Mouse (Mus musculus) limb, embryonic 14.5 days (tissue): ENCODE results near the gene Akr1c14. TPM values are rescaled to one million over a fixed set of nuclear protein-coding genes. Genes with fewer than 3 reads are reported as not detected.

Source experiments
- ATAC-seq: fragments of 200-750 bp; cut with Nextera tagmentation; 2 replicates; pipeline ENCODE4 v1.8.0; 2017; ENCODE audit warnings: low read depth, moderate number of reproducible peaks, moderate TSS enrichment; ENCODE audit not compliant: low FRiP score
- DNase-seq: peaks from one replicate; pipeline ENCODE4 v3.0.0-alpha.2; 2015; ENCODE audit warnings: low spot score
- H3K27ac ChIP-seq: fragments of 300-500 bp; sonication (generic); replicated peaks from 2 replicates; pipeline ENCODE4 v1.5.1; 2014; ENCODE audit warnings: low read depth, mild to moderate bottlenecking, low read length, moderate library complexity, mixed read lengths
- H3K27me3 ChIP-seq: fragments of 300-500 bp; sonication (generic); 2 replicates; pipeline ENCODE4 v1.6.1; 2014; ENCODE audit warnings: low read length, mixed read lengths; ENCODE audit not compliant: control insufficient read depth, insufficient read depth
- H3K36me3 ChIP-seq: fragments of 300-500 bp; sonication (generic); 2 replicates; pipeline ENCODE4 v1.6.1; 2014; ENCODE audit warnings: mild to moderate bottlenecking, low read length, moderate library complexity, mixed read lengths; ENCODE audit not compliant: control insufficient read depth, insufficient read depth
- H3K4me1 ChIP-seq: fragments of 300-500 bp; sonication (generic); 2 replicates; pipeline ENCODE4 v1.6.1; 2014; ENCODE audit warnings: antibody characterized with exemption, low read length, mixed read lengths; ENCODE audit not compliant: control insufficient read depth, insufficient read depth
- H3K4me2 ChIP-seq: fragments of 300-500 bp; sonication (generic); replicated peaks from 2 replicates; pipeline ENCODE4 v1.6.1; 2014; ENCODE audit warnings: low read depth, mild to moderate bottlenecking, low read length, moderate library complexity; ENCODE audit not compliant: severe bottlenecking
- H3K4me3 ChIP-seq: fragments of 300-500 bp; sonication (generic); replicated peaks from 2 replicates; pipeline ENCODE4 v1.5.1; 2014; ENCODE audit warnings: low read length
- H3K9ac ChIP-seq: fragments of 300-500 bp; sonication (generic); 2 replicates; pipeline ENCODE4 v1.6.1; 2014; ENCODE audit warnings: mild to moderate bottlenecking, low read depth, low read length, moderate library complexity; ENCODE audit not compliant: severe bottlenecking
- H3K9me3 ChIP-seq: fragments of 300-500 bp; sonication (generic); 2 replicates; pipeline ENCODE4 v1.6.1; 2016; ENCODE audit warnings: low read length; ENCODE audit not compliant: control insufficient read depth
- POLR2A ChIP-seq: fragments of 200-500 bp; IDR thresholded peaks from 2 replicates; pipeline ENCODE4 v1.8.0; 2012; ENCODE audit warnings: inconsistent platforms, mild to moderate bottlenecking, moderate library complexity, borderline replicate concordance; ENCODE audit not compliant: insufficient read depth, insufficient read length; ENCODE audit errors: extremely low read depth
- WGBS: fragments of 180-500 bp; shearing (Covaris S2); extraction: QIAGEN DNeasy Blood & Tissue Kit; methylation state at CpG from one replicate; pipeline ENCODE4 v1.1.7; 2014; 5-methylcytosine and 5-hydroxymethylcytosine counted together
- polyA plus RNA-seq, 2 experiments: library from polyadenylated mRNA; depleted of rRNA in 1 of 2; stranded (reverse) in 1 of 2; unstranded in 1 of 2; fragments of >200 nt; fragmentation: Nextera tagmentation in 1 of 2; extraction: Ambion mirVana in 1 of 2; gene quantifications; 2 replicates each; pipeline versions ENCODE4 v1.2.1 to v1.2.3; 2012 to 2014

Gene Akr1c14
- polyA plus RNA-seq, 2 experiments, result 1.2 TPM

DNA sequence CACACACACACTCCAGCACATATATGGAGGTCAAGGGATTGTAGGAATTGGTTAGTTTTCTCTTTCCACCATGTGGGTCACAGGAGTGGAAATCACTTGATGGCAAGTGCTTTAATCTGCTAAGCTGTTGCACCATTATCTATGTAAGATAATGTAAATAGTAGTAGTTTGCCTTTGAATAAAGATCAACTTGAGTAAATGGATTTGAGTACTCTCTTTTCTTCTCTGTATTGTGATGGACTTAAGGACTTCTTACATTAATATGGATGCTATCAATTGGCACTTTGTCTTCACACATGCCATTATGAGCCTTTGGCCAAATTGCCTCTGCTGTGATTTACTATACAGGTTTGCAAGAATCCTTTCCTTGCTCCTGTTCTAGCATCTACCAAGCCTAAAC, 31.1 kb downstream of the Akr1c14 start:
- H3K27ac ChIP-seq, result no peak overlapping the region
- no peak for DNase-seq
- H3K27me3 ChIP-seq, result no peaks in the 10 kb centered on the region
- no peaks in the 10 kb centered on the region for H3K9me3 ChIP-seq
- H3K4me3 ChIP-seq, result no peak overlapping the region
- no peak overlapping the region for H3K9ac ChIP-seq
- H3K36me3 ChIP-seq, result no peaks in the 10 kb centered on the region
- ATAC-seq, result no peak
- no peaks in the 10 kb centered on the region for H3K4me1 ChIP-seq
- no peak for TF ChIP-seq POLR2A
- no peak overlapping the region for H3K4me2 ChIP-seq

DNA sequence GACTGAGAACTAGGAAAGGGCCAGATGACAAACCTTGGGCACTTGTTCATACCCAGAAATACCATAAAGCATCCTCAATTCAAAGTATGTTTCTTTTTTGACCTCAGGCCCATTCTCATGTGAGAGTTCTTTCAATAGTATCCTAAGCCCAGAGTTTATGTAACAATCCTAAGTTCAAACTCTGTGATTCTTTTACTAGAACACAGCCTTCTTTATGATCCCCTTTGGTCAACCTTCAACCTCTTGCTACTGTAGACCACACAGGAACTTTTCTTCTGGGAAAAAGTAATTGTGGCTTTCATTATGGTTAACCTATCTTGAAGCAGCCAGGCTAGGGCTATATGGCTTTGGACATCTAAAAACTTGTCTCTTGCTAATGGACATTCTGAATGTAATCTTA, 52.9 kb downstream of the Akr1c14 start:
- Histone ChIP-seq H3K27me3 (no peaks in the 10 kb centered on the region), H3K9ac (no peak overlapping the region), H3K36me3 (no peaks in the 10 kb centered on the region), H3K4me3 (no peak overlapping the region), H3K9me3 (no peaks in the 10 kb centered on the region), H3K4me1 (no peaks in the 10 kb centered on the region), H3K4me2 (no peak overlapping the region), H3K27ac (no peak overlapping the region)
- no peak for DNase-seq
- no peak for ATAC-seq
- TF ChIP-seq POLR2A, result no peak

DNA sequence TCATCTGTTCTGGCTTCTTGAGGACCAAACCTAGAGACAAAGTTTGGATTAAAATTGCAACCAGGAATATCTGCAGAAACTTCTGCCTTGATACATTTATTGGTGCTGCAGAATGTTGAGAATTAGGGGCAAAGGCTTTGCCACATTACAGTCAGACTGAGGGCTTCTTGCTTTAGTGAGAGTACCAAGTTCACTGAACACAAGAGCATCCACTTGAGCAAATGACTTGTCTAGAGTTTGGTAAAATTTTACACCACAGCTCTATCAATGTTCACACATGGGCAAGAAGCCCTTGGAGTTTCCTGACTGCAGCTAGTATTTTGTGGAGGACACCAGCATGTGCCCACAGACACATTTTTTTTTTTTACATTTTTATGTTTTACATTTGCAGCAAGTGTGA, 53.9 kb downstream of the Akr1c14 start:
- no peak overlapping the region for H3K4me2 ChIP-seq
- H3K9ac ChIP-seq, result no peak overlapping the region
- DNase-seq (no peak), ATAC-seq (no peak)
- no peaks in the 10 kb centered on the region for H3K36me3 ChIP-seq
- H3K9me3 ChIP-seq, result no peaks in the 10 kb centered on the region
- no peak for TF ChIP-seq POLR2A
- H3K4me3 ChIP-seq, result no peak overlapping the region
- no peaks in the 10 kb centered on the region for H3K27me3 ChIP-seq
- no peak overlapping the region for H3K27ac ChIP-seq
- H3K4me1 ChIP-seq, result no peaks in the 10 kb centered on the region

DNA sequence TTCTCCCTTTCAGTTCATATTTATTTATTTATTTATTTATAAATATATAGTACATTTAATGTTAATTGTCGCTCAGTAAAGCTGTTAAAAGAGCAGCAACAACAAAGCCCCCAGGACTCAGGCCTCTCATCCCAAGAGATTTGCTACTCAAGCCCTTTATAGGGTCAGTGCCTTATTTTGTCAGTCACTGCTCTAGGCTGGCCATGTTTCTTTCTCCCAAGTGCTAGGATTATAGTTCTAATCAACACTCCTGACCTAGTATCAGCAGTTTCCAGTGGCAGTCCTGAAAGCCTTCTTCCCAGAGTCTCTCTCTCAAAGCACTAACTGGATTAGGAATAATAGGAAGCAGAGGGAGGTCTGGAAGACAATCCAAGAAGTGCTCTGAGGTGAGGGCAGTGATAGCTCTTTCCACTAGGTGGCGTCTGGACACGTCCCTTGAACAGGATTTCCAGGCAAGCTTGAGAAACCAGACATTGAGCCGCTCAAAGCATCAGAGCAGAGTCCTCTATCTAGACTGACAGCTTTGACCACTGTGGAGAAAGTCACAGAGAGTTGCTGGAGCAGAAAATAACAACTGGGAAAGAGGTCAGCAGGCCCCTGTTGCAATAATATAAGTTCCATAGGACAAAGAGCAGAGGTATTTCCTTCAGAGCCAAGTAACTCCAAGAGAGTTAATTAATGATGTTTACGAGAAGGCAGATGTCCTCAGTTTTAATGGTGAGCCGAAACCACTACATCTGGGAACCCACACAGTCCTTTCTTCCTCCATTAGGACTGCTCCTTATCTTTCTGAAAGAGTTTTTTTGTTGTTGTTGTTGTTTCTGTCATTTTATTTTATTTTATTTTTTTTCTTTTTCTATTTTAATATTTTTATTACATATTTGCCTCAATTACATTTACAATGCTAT, 61.7 kb downstream of the Akr1c14 start:
- Histone ChIP-seq H3K4me2 (no peak overlapping the region), H3K9ac (no peak overlapping the region), H3K4me1 (no peaks in the 10 kb centered on the region), H3K4me3 (no peak overlapping the region), H3K9me3 (no peaks in the 10 kb centered on the region), H3K36me3 (no peaks in the 10 kb centered on the region), H3K27me3 (no peaks in the 10 kb centered on the region), H3K27ac (no peak overlapping the region)
- ATAC-seq (no peak; the same call in 1 of the 2 replicates), DNase-seq (peak; percentile 75)
- TF ChIP-seq POLR2A, result no peak
- 26% methylated on average over 6 of the region's 6 CpGs for WGBS

DNA sequence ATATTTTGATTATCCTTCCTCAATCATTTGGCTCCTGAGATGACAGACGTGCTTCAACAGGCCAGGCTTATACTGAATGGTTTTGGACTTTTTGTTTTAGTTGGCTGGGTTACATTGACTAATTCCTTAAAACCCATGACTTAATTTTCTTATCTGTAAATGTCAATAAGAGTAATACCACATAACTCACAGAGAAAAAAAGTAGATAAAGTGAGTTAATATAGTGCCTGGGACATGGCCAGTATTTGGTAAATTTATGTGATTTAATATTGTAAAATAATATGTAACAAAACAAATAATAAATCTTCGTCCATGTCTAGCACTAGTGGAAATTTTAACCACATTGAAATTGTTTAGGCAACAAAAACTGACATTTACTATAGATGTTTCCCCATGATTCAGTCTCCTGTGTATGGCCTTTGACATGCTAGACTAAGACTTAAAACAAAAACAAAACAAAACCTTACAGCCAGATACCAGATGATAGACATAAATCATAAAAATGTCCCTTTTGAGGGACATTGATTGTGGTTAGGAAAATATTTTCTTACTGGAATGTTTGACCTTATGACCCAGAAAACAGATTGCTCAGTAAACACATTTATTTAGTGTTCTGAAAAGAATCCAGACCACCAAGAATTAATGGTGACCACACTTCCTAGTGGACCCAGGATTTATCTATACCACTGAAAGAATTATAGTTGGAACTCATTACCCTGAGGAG, 70.5 kb downstream of the Akr1c14 start:
- ATAC-seq (0 out of 2 replicates have a peak, but pooled peaks have one; percentile 30), DNase-seq (no peak)
- H3K9me3 ChIP-seq, result no peaks in the 10 kb centered on the region
- H3K27ac ChIP-seq, result no peak overlapping the region
- no peak overlapping the region for H3K9ac ChIP-seq
- TF ChIP-seq POLR2A, result no peak
- H3K4me1 ChIP-seq, result no peaks in the 10 kb centered on the region
- no peak overlapping the region for H3K4me3 ChIP-seq
- H3K4me2 ChIP-seq, result no peak overlapping the region
- H3K27me3 ChIP-seq, result no peaks in the 10 kb centered on the region
- WGBS, result 64% methylated on average over 2 of the region's 2 CpGs
- H3K36me3 ChIP-seq, result no peaks in the 10 kb centered on the region
